Mouse (Mus musculus): ENCODE data around the gene Rab27a. TPM values are rescaled to one million over a fixed set of nuclear protein-coding genes. Genes with fewer than 3 reads are reported as not detected.
"Not testable (repeated sequence)": the region's sequence is repeated elsewhere in the genome, so short reads cannot be mapped to it uniquely, and the experiment has no call there.

Rab27a gene
- polyA plus RNA-seq, 1 experiment, result 3.8 TPM

- no peak for DNase-seq (ENCODE audit: extremely low spot score in 1 of 2, low spot score in 1 of 2)
Measured at GRCm38 (mm10) chr9:73045204-73045603, 550 bp downstream of the Rab27a start.

GRCm38 (mm10) chr9:73045711-73046110 lies 1.1 kb downstream of the Rab27a start:
- no peak for DNase-seq (ENCODE audit: extremely low spot score in 1 of 2, low spot score in 1 of 2)

GRCm38 (mm10) chr9:73047906-73048305 lies 3.3 kb downstream of the Rab27a start:
- DNase-seq (ENCODE audit: extremely low spot score in 1 of 2, low spot score in 1 of 2), result no peak

GRCm38 (mm10) chr9:73048927-73049326 lies 4.3 kb downstream of the Rab27a start:
- DNase-seq (ENCODE audit: extremely low spot score in 1 of 2, low spot score in 1 of 2), result no peak

GRCm38 (mm10) chr9:73049833-73050232 lies 5.2 kb downstream of the Rab27a start:
- DNase-seq (ENCODE audit: extremely low spot score in 1 of 2, low spot score in 1 of 2), result no peak

- no peak for DNase-seq (ENCODE audit: extremely low spot score in 1 of 2, low spot score in 1 of 2)
Measured at GRCm38 (mm10) chr9:73050606-73051005, 6.0 kb downstream of the Rab27a start.

- DNase-seq (ENCODE audit: extremely low spot score in 1 of 2, low spot score in 1 of 2), result no peak
Measured at GRCm38 (mm10) chr9:73055441-73055911, 10.8 kb downstream of the Rab27a start.

GRCm38 (mm10) chr9:73059224-73059623 lies 14.6 kb downstream of the Rab27a start:
- DNase-seq (ENCODE audit: extremely low spot score in 1 of 2, low spot score in 1 of 2), result no peak

- no peak for DNase-seq (ENCODE audit: extremely low spot score in 1 of 2, low spot score in 1 of 2)
Measured at GRCm38 (mm10) chr9:73063621-73064290, 19.1 kb downstream of the Rab27a start.

- no peak for DNase-seq (ENCODE audit: extremely low spot score in 1 of 2, low spot score in 1 of 2)
Measured at GRCm38 (mm10) chr9:73067086-73067485, 22.4 kb downstream of the Rab27a start.

GRCm38 (mm10) chr9:73068230-73068679 lies 23.6 kb downstream of the Rab27a start:
- peak; percentile 77 to 82 for DNase-seq (ENCODE audit: extremely low spot score in 1 of 2, low spot score in 1 of 2)

GRCm38 (mm10) chr9:73068688-73069087 lies 24.0 kb downstream of the Rab27a start:
- DNase-seq (ENCODE audit: extremely low spot score in 1 of 2, low spot score in 1 of 2), result no peak

- DNase-seq (ENCODE audit: extremely low spot score in 1 of 2, low spot score in 1 of 2), result peak in 1 of 2 experiments; percentile 37
Measured at GRCm38 (mm10) chr9:73070971-73071659, 26.5 kb downstream of the Rab27a start.

GRCm38 (mm10) chr9:73072426-73072825 lies 27.8 kb downstream of the Rab27a start:
- no peak for DNase-seq (ENCODE audit: extremely low spot score in 1 of 2, low spot score in 1 of 2)

- DNase-seq (ENCODE audit: extremely low spot score in 1 of 2, low spot score in 1 of 2), result no peak
Measured at GRCm38 (mm10) chr9:73073169-73073568, 28.5 kb downstream of the Rab27a start.

GRCm38 (mm10) chr9:73079349-73079748 lies 34.7 kb downstream of the Rab27a start:
- DNase-seq (ENCODE audit: extremely low spot score in 1 of 2, low spot score in 1 of 2), result not testable (repeated sequence)

- no peak for DNase-seq (ENCODE audit: extremely low spot score in 1 of 2, low spot score in 1 of 2)
Measured at GRCm38 (mm10) chr9:73079801-73080325, 35.2 kb downstream of the Rab27a start.

- no peak for DNase-seq (ENCODE audit: extremely low spot score in 1 of 2, low spot score in 1 of 2)
Measured at GRCm38 (mm10) chr9:73082291-73083000, 37.8 kb downstream of the Rab27a start.

GRCm38 (mm10) chr9:73083956-73084355 lies 39.3 kb downstream of the Rab27a start:
- DNase-seq (ENCODE audit: extremely low spot score in 1 of 2, low spot score in 1 of 2), result no peak

- DNase-seq (ENCODE audit: extremely low spot score in 1 of 2, low spot score in 1 of 2), result no peak
Measured at GRCm38 (mm10) chr9:73085845-73086244, 41.2 kb downstream of the Rab27a start.

- DNase-seq (ENCODE audit: extremely low spot score in 1 of 2, low spot score in 1 of 2), result no peak
Measured at GRCm38 (mm10) chr9:73087121-73087520, 42.5 kb downstream of the Rab27a start.

Measured in frontal cortex, adult 2 months (tissue).